ENCODE assay signal across 7 mouse cellular contexts in the genomic region with DNA sequence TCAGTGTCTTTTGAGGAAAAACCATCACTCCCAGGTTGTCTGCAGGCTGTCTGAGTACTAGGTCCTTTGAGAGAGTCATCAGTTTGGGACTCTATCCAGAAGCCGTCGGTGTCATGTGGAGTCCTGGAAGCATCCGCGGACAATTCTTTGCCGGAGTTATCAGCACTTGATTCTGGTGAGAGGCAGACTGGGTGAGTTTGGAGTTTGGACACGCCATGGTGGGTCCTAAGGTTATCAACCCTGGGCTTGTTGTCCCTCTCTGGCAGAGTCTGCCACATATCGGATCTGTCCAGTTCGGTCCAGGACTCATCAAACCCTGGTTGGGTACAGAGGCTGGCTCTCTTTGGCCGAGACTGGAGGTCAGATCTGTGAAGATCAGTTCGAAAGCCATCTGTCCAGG. TPM values are rescaled to one million over a fixed set of nuclear protein-coding genes. Genes with fewer than 3 reads are reported as not detected.
DNase-seq lines count a peak whose midpoint lies in the region; ATAC-seq and TF ChIP-seq lines count a peak whose summit lies in the region.

No protein-coding gene starts in this region.

- no peak for TF ChIP-seq EP300 in liver, embryonic 14.5 days (IDR thresholded peaks at IDR 0.05; ENCODE audit: low read depth)

- peak overlapping the region; percentile 84 for H3K4me3 ChIP-seq in lung, embryonic 16.5 days (ENCODE audit: low read length)
- H3K4me3 ChIP-seq in forebrain, postnatal 0 days (ENCODE audit: low read depth, low read length) = peak overlapping the region; percentile 93
- peak overlapping the region; percentile 71 to 80 for H3K4me3 ChIP-seq in liver, embryonic 14.5 days (ENCODE audit: insufficient read depth in 1 of 2, low read depth in 2 of 2, low read length in 2 of 2)

- no peaks in the 10 kb centered on the region for H3K9me3 ChIP-seq in lung, embryonic 16.5 days (ENCODE audit: control insufficient read depth, low read length)
- no peaks in the 10 kb centered on the region for H3K9me3 ChIP-seq in forebrain, postnatal 0 days (ENCODE audit: low read length)
- no peaks in the 10 kb centered on the region for H3K9me3 ChIP-seq in liver, embryonic 14.5 days (ENCODE audit: control insufficient read depth, low read length)

- TF ChIP-seq CTCF in forebrain, postnatal 0 days (IDR thresholded peaks at IDR 0.05; ENCODE audit: low read depth) = no peak
- no peak for TF ChIP-seq CTCF in liver, embryonic 14.5 days (IDR thresholded peaks at IDR 0.05; ENCODE audit: low read depth)

- peak overlapping the region; percentile 85 for H3K4me2 ChIP-seq in lung, embryonic 16.5 days (ENCODE audit: low read depth, low read length)
- peak overlapping the region; percentile 70 for H3K4me2 ChIP-seq in forebrain, postnatal 0 days (ENCODE audit: low read depth)
- H3K4me2 ChIP-seq in liver, embryonic 14.5 days (ENCODE audit: low read depth) = peak overlapping the region; percentile 92

- no peaks in the 10 kb centered on the region for H3K27me3 ChIP-seq in lung, embryonic 16.5 days (ENCODE audit: control insufficient read depth, insufficient read depth, low read depth, low read length)
- H3K27me3 ChIP-seq in forebrain, postnatal 0 days (ENCODE audit: insufficient read depth, low read length) = no peaks in the 10 kb centered on the region
- no peaks in the 10 kb centered on the region for H3K27me3 ChIP-seq in liver, embryonic 14.5 days (ENCODE audit: control insufficient read depth, insufficient read depth, low read length)

- peak; percentile 1; the same call in 1 of the 2 replicates for ATAC-seq in lung, embryonic 16.5 days (ENCODE audit: low read depth)
- no peak for ATAC-seq in forebrain, postnatal 0 days
- peak; percentile 1; the same call in 1 of the 2 replicates for ATAC-seq in liver, embryonic 14.5 days (ENCODE audit: insufficient read depth)

- no peaks in the 10 kb centered on the region for H3K36me3 ChIP-seq in lung, embryonic 16.5 days (ENCODE audit: control insufficient read depth, insufficient read depth, low read length)
- H3K36me3 ChIP-seq in forebrain, postnatal 0 days (ENCODE audit: insufficient read depth) = 0 out of 2 replicates have a peak, but pooled peaks cover 9% of the 10 kb centered on the region
- no peaks in the 10 kb centered on the region for H3K36me3 ChIP-seq in liver, embryonic 14.5 days (replicated peaks; ENCODE audit: control insufficient read depth, insufficient read depth, low read depth)

- peak overlapping the region; percentile 91 for H3K27ac ChIP-seq in lung, embryonic 16.5 days (ENCODE audit: low read length)
- H3K27ac ChIP-seq in forebrain, postnatal 0 days (ENCODE audit: low read depth, low read length) = peak overlapping the region; percentile 80
- H3K27ac ChIP-seq in liver, embryonic 14.5 days = peak overlapping the region; percentile 40

- H3K9ac ChIP-seq in lung, embryonic 16.5 days (ENCODE audit: low read length) = peak overlapping the region; percentile 83
- peak overlapping the region; percentile 89 for H3K9ac ChIP-seq in forebrain, postnatal 0 days
- H3K9ac ChIP-seq in liver, embryonic 14.5 days (replicated peaks) = peak overlapping the region; percentile 69

- DNase-seq in lung, adult 18-20 months = no peak
- peak; percentile 60 to 66 for DNase-seq in cerebellum, adult 18-20 months
- no peak for DNase-seq in forebrain, postnatal 0 days
- no peak for DNase-seq in liver, embryonic 14.5 days (ENCODE audit: low read depth in 3 of 3, low spot score in 3 of 3)
- DNase-seq in testis, postnatal 14 days (ENCODE audit: low spot score) = peak; percentile 15
- DNase-seq in layer of hippocampus, postnatal 25 days (ENCODE audit: extremely low spot score in 1 of 2, low spot score in 1 of 2) = no peak

- WGBS in lung, embryonic 16.5 days = 2% methylated on average over 10 of the region's 10 CpGs
- WGBS in forebrain, postnatal 0 days = under 1% methylated on average over 10 of the region's 10 CpGs
- 10% methylated on average over 10 of the region's 10 CpGs for WGBS in liver, embryonic 14.5 days (ENCODE audit: insufficient replicate concordance)

- peaks cover 39% of the 10 kb centered on the region for H3K4me1 ChIP-seq in lung, embryonic 16.5 days (replicated peaks; ENCODE audit: control insufficient read depth, insufficient read depth, low read length)
- H3K4me1 ChIP-seq in forebrain, postnatal 0 days (ENCODE audit: insufficient read depth) = peaks cover 32% of the 10 kb centered on the region
- peaks cover 26 to 43% of the 10 kb centered on the region in 2 experiments for H3K4me1 ChIP-seq in liver, embryonic 14.5 days (replicated peaks; ENCODE audit: control insufficient read depth in 2 of 2, insufficient read depth in 2 of 2, low read length in 1 of 2)

RNA-seq across cellular contexts. Expression of a gene that starts 0.8 kb away (rescaled TPM):
- polyA plus RNA-seq in lung, embryonic 16.5 days (2015; fragmentation: Nextera tagmentation; extraction: Ambion mirVana) = 4.1 and 4.3 TPM in 2 replicates
- total RNA-seq in forebrain, postnatal 0 days (2014; rRNA removed) = 13.6 and 17.6 TPM in 2 replicates
- polyA plus RNA-seq in forebrain, postnatal 0 days (2015; fragmentation: Nextera tagmentation; extraction: Ambion mirVana) = 4.0 and 4.4 TPM in 2 replicates
- 2.0 and 2.3 TPM in 2 replicates for polyA plus RNA-seq in liver, embryonic 14.5 days (2012; rRNA removed)
- polyA plus RNA-seq in liver, embryonic 14.5 days (2014; fragmentation: Nextera tagmentation; extraction: Ambion mirVana) = 1.3 and 1.5 TPM in 2 replicates
- total RNA-seq in layer of hippocampus, postnatal 25 days (2021) = 1 to 10 TPM; 7.2 to 8.3 TPM

RNA-seq across cellular contexts. Expression of a gene that starts 5.1 kb away (rescaled TPM):
- polyA plus RNA-seq in lung, embryonic 16.5 days (2015; fragmentation: Nextera tagmentation; extraction: Ambion mirVana) = 23.4 and 23.5 TPM in 2 replicates
- total RNA-seq in forebrain, postnatal 0 days (2014; rRNA removed) = 25.0 and 26.3 TPM in 2 replicates
- polyA plus RNA-seq in forebrain, postnatal 0 days (2015; fragmentation: Nextera tagmentation; extraction: Ambion mirVana) = 16.5 and 19.1 TPM in 2 replicates
- polyA plus RNA-seq in liver, embryonic 14.5 days (2012; rRNA removed) = 9.3 and 12.4 TPM in 2 replicates
- 17.7 and 19.8 TPM in 2 replicates for polyA plus RNA-seq in liver, embryonic 14.5 days (2014; fragmentation: Nextera tagmentation; extraction: Ambion mirVana)
- 10 to 100 TPM; 33.8 to 36.0 TPM for total RNA-seq in layer of hippocampus, postnatal 25 days (2021)

RNA-seq across cellular contexts. Expression of a gene that starts 30.6 kb away (rescaled TPM):
- polyA plus RNA-seq in lung, embryonic 16.5 days (2015; fragmentation: Nextera tagmentation; extraction: Ambion mirVana) = 14.8 and 14.9 TPM in 2 replicates
- 81.6 and 86.4 TPM in 2 replicates for total RNA-seq in forebrain, postnatal 0 days (2014; rRNA removed)
- polyA plus RNA-seq in forebrain, postnatal 0 days (2015; fragmentation: Nextera tagmentation; extraction: Ambion mirVana) = 47.5 and 51.7 TPM in 2 replicates
- 1.9 and 2.1 TPM in 2 replicates for polyA plus RNA-seq in liver, embryonic 14.5 days (2012; rRNA removed)
- polyA plus RNA-seq in liver, embryonic 14.5 days (2014; fragmentation: Nextera tagmentation; extraction: Ambion mirVana) = 0.72 and 0.83 TPM in 2 replicates
- 100 to 1,000 TPM; 147 to 149 TPM for total RNA-seq in layer of hippocampus, postnatal 25 days (2021)

RNA-seq across cellular contexts. Expression of a gene that starts 31.6 kb away (rescaled TPM):
- 246 and 251 TPM in 2 replicates for polyA plus RNA-seq in lung, embryonic 16.5 days (2015; fragmentation: Nextera tagmentation; extraction: Ambion mirVana)
- total RNA-seq in forebrain, postnatal 0 days (2014; rRNA removed) = 124 and 146 TPM in 2 replicates
- polyA plus RNA-seq in forebrain, postnatal 0 days (2015; fragmentation: Nextera tagmentation; extraction: Ambion mirVana) = 165 and 169 TPM in 2 replicates
- 77.6 and 93.3 TPM in 2 replicates for polyA plus RNA-seq in liver, embryonic 14.5 days (2012; rRNA removed)
- polyA plus RNA-seq in liver, embryonic 14.5 days (2014; fragmentation: Nextera tagmentation; extraction: Ambion mirVana) = 82.6 and 90.6 TPM in 2 replicates
- 10 to 100 TPM; 83.1 to 89.2 TPM for total RNA-seq in layer of hippocampus, postnatal 25 days (2021)

RNA-seq across cellular contexts. Expression of a gene that starts 32.1 kb away (rescaled TPM):
- polyA plus RNA-seq in lung, embryonic 16.5 days (2015; fragmentation: Nextera tagmentation; extraction: Ambion mirVana) = 3.1 and 3.5 TPM in 2 replicates
- 5.7 and 5.8 TPM in 2 replicates for total RNA-seq in forebrain, postnatal 0 days (2014; rRNA removed)
- polyA plus RNA-seq in forebrain, postnatal 0 days (2015; fragmentation: Nextera tagmentation; extraction: Ambion mirVana) = 2.0 TPM in 2 replicates
- 1.9 and 2.4 TPM in 2 replicates for polyA plus RNA-seq in liver, embryonic 14.5 days (2012; rRNA removed)
- polyA plus RNA-seq in liver, embryonic 14.5 days (2014; fragmentation: Nextera tagmentation; extraction: Ambion mirVana) = 0.56 and 0.59 TPM in 2 replicates
- total RNA-seq in layer of hippocampus, postnatal 25 days (2021) = 10 to 100 TPM; 22.4 to 25.9 TPM

Comparison
In these comparisons a context has a peak if more than half of its experiments do, and no peak if none do; other contexts are left out.
1. H3K27ac ChIP-seq: peak in every context shown above with its lines; median percentile 91 in lung, embryonic 16.5 days; 80 in forebrain, postnatal 0 days; 40 in liver, embryonic 14.5 days.
2. DNase-seq: peak in cerebellum, adult 18-20 months (2 of 2) and testis, postnatal 14 days (single experiment); none in lung, adult 18-20 months (0 of 2), forebrain, postnatal 0 days (single experiment), liver, embryonic 14.5 days (0 of 3) and layer of hippocampus, postnatal 25 days (0 of 2).
3. Peak in every context shown above with its lines, with median percentiles within 50 percentile points of each other: H3K4me2 ChIP-seq, H3K4me3 ChIP-seq and H3K9ac ChIP-seq.